Mouse (Mus musculus) T-helper 1 cell (primary cell): Measurements from ENCODE around the gene Foxo3.

Source experiments
- in situ Hi-C: fragments of 300-600 bp; cut with MboI, MseI; formaldehyde crosslinking; loops from one replicate; pipeline ENCODE4 v1.15.1; 2025; ENCODE audit warnings: high pct_unique_total_duplicates

The Foxo3 gene

GRCm38 (mm10) chr10:42277476-42278306, 1.1 kb upstream of the Foxo3 start:
- in situ Hi-C loops: loop anchor here (10.0 kb wide), 1 partner anchor 617 kb away; no protein-coding TSS in a partner anchor

DNA sequence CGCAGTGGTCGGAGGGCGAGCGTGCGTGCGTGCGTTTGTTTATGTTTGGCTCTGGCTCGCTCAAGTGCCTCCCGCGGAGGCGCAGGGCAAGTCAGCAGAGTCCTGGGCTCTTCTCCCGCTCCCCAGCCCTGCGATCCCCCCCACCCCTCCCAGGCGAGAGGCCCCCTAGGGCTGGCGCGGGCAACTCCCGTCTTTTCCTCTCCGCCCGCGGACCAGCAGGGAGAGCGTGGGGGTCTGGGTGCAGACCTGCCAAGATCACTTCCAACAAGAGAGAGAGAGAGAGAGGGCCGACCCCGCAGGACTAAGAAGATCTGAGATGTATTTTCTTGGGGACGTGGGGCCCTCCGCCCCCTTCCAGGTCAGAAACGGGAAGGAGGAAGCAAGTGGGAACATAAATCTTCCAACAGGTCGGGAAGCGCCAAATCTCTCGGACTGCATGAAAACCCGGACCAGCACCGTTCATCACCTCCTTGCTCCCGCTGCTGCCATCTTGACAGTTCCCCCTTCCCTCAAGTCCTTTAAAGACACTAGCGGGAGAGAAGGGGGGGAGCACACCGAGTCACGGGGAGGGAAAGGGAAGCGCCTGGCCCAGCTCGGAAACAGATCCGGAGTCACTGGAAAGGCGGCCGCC, 569 bp downstream of the Foxo3 start:
- in situ Hi-C loops: loop anchor here (10.0 kb wide), 1 partner anchor 619 kb away; no protein-coding TSS in a partner anchor

GRCm38 (mm10) chr10:42275401-42275870, 1.1 kb downstream of the Foxo3 start:
- in situ Hi-C loops: loop anchor here (10.0 kb wide), 1 partner anchor 619 kb away; no protein-coding TSS in a partner anchor

DNA sequence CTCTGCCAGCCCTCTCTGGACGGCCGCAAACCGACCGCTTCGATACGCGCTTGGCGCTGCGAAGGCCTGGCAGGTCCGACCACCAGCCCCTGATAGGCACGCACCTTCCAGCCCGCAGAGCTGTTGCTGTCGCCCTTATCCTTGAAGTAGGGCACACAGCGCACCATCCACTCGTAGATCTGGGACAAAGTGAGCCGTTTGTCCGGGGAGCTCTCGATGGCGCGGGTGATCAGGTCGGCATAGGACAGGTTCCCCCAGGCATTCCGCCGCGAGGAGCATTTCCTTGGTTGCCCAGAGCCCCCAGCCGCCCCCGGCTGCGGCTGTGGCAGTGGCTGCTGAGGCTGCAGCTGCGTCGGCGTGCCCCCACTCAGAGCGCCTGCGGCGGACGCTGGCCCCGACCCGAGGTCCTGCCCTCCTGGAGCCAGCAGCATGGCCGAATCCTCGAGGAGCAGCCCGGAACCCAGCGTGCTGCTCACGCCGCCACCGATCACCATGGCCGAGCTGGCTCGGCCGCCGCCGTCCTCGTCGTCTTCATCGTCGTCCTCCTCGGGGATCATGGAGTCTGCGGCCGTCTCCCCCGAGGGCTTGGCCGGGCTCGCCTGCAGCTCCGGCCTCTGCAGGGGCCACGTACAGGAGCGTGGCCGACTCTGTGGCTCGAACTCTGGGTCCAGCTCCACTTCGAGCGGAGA, 1.7 kb downstream of the Foxo3 start:
- in situ Hi-C loops: loop anchor here (10.0 kb wide), 1 partner anchor 620 kb away; no protein-coding TSS in a partner anchor

DNA sequence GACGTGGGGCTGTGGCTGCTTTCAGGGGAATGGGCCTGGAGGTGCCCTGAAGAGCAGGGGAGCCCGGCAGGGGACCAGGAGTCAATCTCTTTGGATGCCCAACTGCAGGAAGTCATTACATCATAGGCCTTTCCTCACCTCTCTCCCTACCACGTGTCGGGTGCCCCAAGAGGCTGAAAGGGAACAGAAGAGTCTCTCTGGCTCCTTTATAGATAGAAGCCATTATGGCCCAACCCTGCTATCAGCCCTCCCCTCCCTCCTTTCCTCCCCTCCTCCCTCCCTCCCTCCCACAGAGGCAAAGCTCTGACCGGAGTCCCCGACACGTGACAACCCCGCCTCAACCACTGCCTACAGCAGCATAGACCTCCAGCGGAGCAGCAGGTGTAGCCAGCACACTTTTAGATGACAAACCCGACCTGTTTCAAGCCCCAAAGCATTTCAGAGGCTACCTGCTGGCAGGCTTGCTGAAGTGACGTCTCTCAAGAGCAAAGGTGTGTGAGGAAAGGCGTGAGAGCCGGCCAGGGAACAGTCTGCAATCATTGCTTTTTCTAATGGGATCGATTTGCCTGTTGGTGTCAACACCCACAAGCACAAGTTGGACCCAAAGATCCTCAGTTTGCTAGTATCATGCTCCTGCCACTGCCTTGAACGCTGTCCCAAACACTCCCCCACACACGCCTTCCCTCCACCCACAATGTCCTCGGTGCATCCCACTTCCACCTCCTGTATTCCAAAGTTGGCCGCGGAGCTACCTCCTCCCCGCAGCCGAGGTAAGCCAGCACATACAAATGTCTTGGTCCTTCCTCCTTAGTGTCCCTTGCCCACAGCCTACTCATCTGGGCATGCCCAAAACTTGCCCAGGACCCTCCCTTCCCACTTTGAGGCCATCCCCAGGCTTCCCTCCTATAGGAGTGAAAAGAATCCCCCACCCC, 2.5 kb downstream of the Foxo3 start:
- in situ Hi-C loops: loop anchor here (10.0 kb wide), 1 partner anchor 621 kb away; no protein-coding TSS in a partner anchor

- in situ Hi-C loops: loop anchor here (10.0 kb wide), 1 partner anchor 621 kb away; no protein-coding TSS in a partner anchor
These were observed 3.2 kb downstream of the Foxo3 start for GRCm38 (mm10) chr10:42273403-42273759.

DNA sequence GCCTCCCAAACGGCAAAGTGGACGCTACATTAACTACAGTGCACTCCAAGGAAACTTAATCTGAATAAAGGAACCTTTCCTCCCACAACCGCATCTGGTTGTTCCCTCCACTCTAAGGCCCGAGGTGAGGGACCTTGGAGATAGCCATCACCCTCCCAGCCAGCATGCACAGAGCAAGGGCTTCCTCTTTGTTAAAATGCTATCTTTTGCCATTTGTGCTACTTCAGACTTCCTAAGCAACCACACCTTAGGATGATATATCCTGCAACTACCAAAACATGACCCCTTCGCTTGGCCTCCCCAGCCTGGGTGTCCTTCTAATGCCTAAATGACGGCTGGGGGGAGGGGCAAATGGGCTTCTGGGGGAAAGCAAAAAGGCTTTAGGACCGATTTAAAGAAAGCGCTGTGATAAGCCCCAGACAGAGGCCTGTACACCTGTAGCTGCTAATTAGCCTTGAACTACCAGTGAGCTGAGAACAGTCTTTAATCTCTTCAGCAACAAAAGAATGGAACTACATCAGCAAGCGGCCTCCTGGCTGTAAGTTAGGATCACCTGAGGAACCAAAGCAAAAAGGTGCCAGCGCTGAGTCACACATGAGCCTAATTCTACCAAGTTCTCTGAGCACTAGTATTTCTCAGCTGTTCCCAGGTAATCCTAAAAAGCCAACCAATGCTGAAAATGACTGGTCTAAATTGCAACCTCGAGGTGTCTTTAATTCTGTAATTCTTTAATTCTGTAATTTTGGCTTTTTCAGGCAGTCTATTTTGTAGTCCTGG, 4.9 kb downstream of the Foxo3 start:
- in situ Hi-C loops: loop anchor here (10.0 kb wide), 1 partner anchor 623 kb away; no protein-coding TSS in a partner anchor

GRCm38 (mm10) chr10:42270277-42271083, 6.1 kb downstream of the Foxo3 start:
- in situ Hi-C loops: loop anchor here (10.0 kb wide), 1 partner anchor 624 kb away; no protein-coding TSS in a partner anchor

GRCm38 (mm10) chr10:42269281-42270025, 7.1 kb downstream of the Foxo3 start:
- in situ Hi-C loops: loop anchor here (5.0 to 10.0 kb wide), 2 partner anchors 625 to 747 kb away; no protein-coding TSS in a partner anchor

- in situ Hi-C loops: loop anchor here (5.0 kb wide), 1 partner anchor 746 kb away; no protein-coding TSS in a partner anchor
These were observed 8.6 kb downstream of the Foxo3 start for GRCm38 (mm10) chr10:42267811-42268545.

- in situ Hi-C loops: loop anchor here (5.0 kb wide), 1 partner anchor 743 kb away; no protein-coding TSS in a partner anchor
These were observed 11.4 kb downstream of the Foxo3 start for GRCm38 (mm10) chr10:42265021-42265689.

- in situ Hi-C loops: no loop called here
These were observed 12.4 kb downstream of the Foxo3 start for GRCm38 (mm10) chr10:42264195-42264594.

GRCm38 (mm10) chr10:42263701-42264100, 12.9 kb downstream of the Foxo3 start:
- in situ Hi-C loops: no loop called here

GRCm38 (mm10) chr10:42262061-42262460, 14.5 kb downstream of the Foxo3 start:
- in situ Hi-C loops: no loop called here

DNA sequence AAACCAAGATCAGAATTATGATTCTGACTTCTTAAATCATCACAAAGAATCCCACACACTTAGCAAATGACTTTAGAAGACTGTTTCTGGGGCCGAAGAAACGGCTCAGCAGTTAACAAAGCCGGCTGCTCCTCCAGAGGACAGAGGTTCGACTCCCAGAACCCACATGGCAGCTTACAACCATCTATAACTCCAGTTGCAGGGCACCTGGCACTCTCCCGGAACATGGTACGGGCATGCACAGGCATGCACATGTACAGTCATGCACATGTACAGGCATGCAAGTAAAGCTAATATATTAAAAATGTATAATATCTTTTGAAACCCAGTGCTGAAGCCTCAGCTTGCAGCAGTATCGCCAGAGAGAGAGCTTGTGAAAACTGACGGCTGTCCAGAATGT, 15.5 kb downstream of the Foxo3 start:
- in situ Hi-C loops: no loop called here

DNA sequence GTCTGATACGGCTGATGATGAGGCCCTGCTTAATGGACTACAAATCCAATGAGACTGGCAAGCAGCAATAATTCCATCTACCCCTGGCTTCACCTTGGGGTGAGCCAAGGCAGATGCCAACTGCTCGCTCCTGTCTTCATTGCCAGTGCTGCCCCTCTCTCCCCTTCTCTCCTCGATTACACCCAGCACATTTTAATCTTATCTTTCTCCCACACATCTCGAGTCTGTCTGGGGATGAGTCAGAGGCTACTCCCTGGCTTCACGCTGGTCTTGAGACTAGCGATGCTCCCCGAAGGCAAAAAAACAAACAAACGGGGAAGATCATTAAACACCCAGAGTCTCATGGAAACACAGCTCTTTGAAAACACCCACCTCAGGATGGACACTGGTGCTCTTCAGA, 16.0 kb downstream of the Foxo3 start:
- in situ Hi-C loops: no loop called here

DNA sequence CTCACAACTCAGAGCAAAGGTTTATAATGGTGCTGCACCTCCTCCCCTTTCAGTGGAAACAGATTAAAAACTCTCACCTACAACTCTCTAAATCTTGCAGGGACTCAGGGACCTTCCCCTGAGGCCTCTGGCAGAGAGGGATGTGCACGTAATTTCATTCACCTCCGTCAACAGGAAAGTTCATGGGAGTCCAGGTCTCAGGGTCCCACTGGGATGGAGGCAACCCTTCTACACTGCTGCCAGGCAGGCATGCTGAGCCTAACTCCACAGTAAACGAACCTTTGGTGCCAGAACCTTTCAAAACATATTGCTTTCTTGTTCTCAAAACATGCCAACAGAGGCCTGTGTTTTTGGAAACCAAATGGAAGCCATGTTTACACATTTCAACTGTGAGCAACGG, 17.0 kb downstream of the Foxo3 start:
- in situ Hi-C loops: no loop called here
